Mouse (Mus musculus) E14TG2a.4 (cell line): ENCODE measurements around the gene Cxcl16.
A peak's percentile ranks its signal among the peaks of the same experiment; 100 is the strongest.

Experiments
- H3K27me3 ChIP-seq: 2 replicates; pipeline ENCODE4 v1.6.1; 2014; ENCODE audit warnings: low read length, control low read depth; ENCODE audit not compliant: insufficient read depth
- H3K36me3 ChIP-seq: 2 replicates; pipeline ENCODE4 v1.6.1; 2014; ENCODE audit warnings: low read length, control low read depth; ENCODE audit not compliant: insufficient read depth
- H3K4me1 ChIP-seq: replicated peaks from 2 replicates; pipeline ENCODE4 v1.6.1; 2014; ENCODE audit warnings: low read depth, low read length, control low read depth
- H3K4me3 ChIP-seq: replicated peaks from 2 replicates; pipeline ENCODE4 v1.5.1; 2014; ENCODE audit warnings: mild to moderate bottlenecking, low read length
- H3K9me3 ChIP-seq: 2 replicates; pipeline ENCODE4 v1.6.1; 2014; ENCODE audit warnings: low read length, control low read depth
- CTCF ChIP-seq: conservative IDR thresholded peaks from 2 replicates; pipeline ENCODE4 v1.5.1; 2014; ENCODE audit warnings: low read length
- NANOG ChIP-seq: IDR thresholded peaks from 2 replicates; pipeline ENCODE4 v1.6.1; 2014; ENCODE audit warnings: borderline replicate concordance, low read length, mixed read lengths
- POU5F1 ChIP-seq: IDR thresholded peaks from 2 replicates; pipeline ENCODE4 v1.6.1; 2014; ENCODE audit warnings: low read length, borderline replicate concordance

Cxcl16 gene

GRCm38 (mm10) chr11:70465211-70465610 is 5.4 kb upstream of the Cxcl16 start:
- H3K9me3 ChIP-seq = no peaks in the 10 kb centered on the region
- peak overlapping the region; percentile 73 for H3K4me3 ChIP-seq
- TF ChIP-seq CTCF (no peak), NANOG (no peak), POU5F1 (no peak)
- peaks cover 74% of the 10 kb centered on the region for H3K27me3 ChIP-seq
- H3K36me3 ChIP-seq = no peaks in the 10 kb centered on the region
- peaks cover 29% of the 10 kb centered on the region for H3K4me1 ChIP-seq

GRCm38 (mm10) chr11:70463970-70464369 is 4.2 kb upstream of the Cxcl16 start:
- H3K4me3 ChIP-seq = no peak overlapping the region
- no peaks in the 10 kb centered on the region for H3K36me3 ChIP-seq
- TF ChIP-seq NANOG (no peak), CTCF (no peak)
- H3K4me1 ChIP-seq = peaks cover 39% of the 10 kb centered on the region
- no peaks in the 10 kb centered on the region for H3K9me3 ChIP-seq
- peaks cover 86% of the 10 kb centered on the region for H3K27me3 ChIP-seq

GRCm38 (mm10) chr11:70458688-70459600 is 840 bp downstream of the Cxcl16 start, which contains the start of gene Zmynd15:
Gene Zmynd15, plus strand, starts transcription at chr11:70459433.
- TF ChIP-seq POU5F1 (no peak), NANOG (no peak), CTCF (no peak)
- Histone ChIP-seq H3K9me3 (no peaks in the 10 kb centered on the region), H3K27me3 (peaks cover 65% of the 10 kb centered on the region)

GRCm38 (mm10) chr11:70453261-70454044 is 6.3 kb downstream of the Cxcl16 start:
- peaks cover 22% of the 10 kb centered on the region for H3K4me1 ChIP-seq
- peaks cover 13% of the 10 kb centered on the region for H3K27me3 ChIP-seq
- H3K4me3 ChIP-seq = peak overlapping the region; percentile 95
- H3K9me3 ChIP-seq = no peaks in the 10 kb centered on the region
- H3K36me3 ChIP-seq = peaks cover 26% of the 10 kb centered on the region
- TF ChIP-seq POU5F1 (no peak), NANOG (no peak), CTCF (no peak)

More at GRCm38 (mm10) chr11:70458688-70459600, 840 bp downstream of the Cxcl16 start, which contains the start of gene Zmynd15:
- Histone ChIP-seq H3K4me1 (peaks cover 20% of the 10 kb centered on the region), H3K36me3 (peaks cover 14% of the 10 kb centered on the region), H3K4me3 (peak within 1 kb of the TSS; percentile 73)

GRCm38 (mm10) chr11:70451797-70452498 is 7.8 kb downstream of the Cxcl16 start, which contains the start of gene Med11:
Gene Med11, plus strand, starts transcription at chr11:70451919.
- Histone ChIP-seq H3K4me1 (peaks cover 22% of the 10 kb centered on the region), H3K4me3 (peak within 1 kb of the TSS; percentile 95), H3K36me3 (peaks cover 26% of the 10 kb centered on the region), H3K27me3 (peaks cover 5% of the 10 kb centered on the region; the same call in 1 of the 2 replicates), H3K9me3 (no peaks in the 10 kb centered on the region)
- TF ChIP-seq CTCF = peak; percentile 56
- TF ChIP-seq POU5F1 = no peak

- H3K36me3 ChIP-seq = peaks cover 26% of the 10 kb centered on the region
- H3K4me3 ChIP-seq = no peak overlapping the region
- H3K27me3 ChIP-seq = no peaks in the 10 kb centered on the region
- peaks cover 22% of the 10 kb centered on the region for H3K4me1 ChIP-seq
- TF ChIP-seq NANOG = no peak
- TF ChIP-seq POU5F1 = no peak
- no peak for TF ChIP-seq CTCF
- H3K9me3 ChIP-seq = no peaks in the 10 kb centered on the region
Observed at GRCm38 (mm10) chr11:70450926-70451325, 8.9 kb downstream of the Cxcl16 start.

GRCm38 (mm10) chr11:70447373-70447772 is 12.4 kb downstream of the Cxcl16 start:
- Histone ChIP-seq H3K27me3 (no peaks in the 10 kb centered on the region), H3K4me1 (peaks cover 9% of the 10 kb centered on the region), H3K4me3 (no peak overlapping the region), H3K36me3 (peaks cover 2% of the 10 kb centered on the region; the same call in 1 of the 2 replicates), H3K9me3 (no peaks in the 10 kb centered on the region)
- TF ChIP-seq NANOG (no peak), CTCF (no peak), POU5F1 (no peak)

GRCm38 (mm10) chr11:70446756-70447155 is 13.0 kb downstream of the Cxcl16 start:
- Histone ChIP-seq H3K36me3 (peaks cover 8% of the 10 kb centered on the region; the same call in 1 of the 2 replicates), H3K9me3 (no peaks in the 10 kb centered on the region), H3K27me3 (no peaks in the 10 kb centered on the region), H3K4me3 (no peak overlapping the region), H3K4me1 (peaks cover 7% of the 10 kb centered on the region)
- TF ChIP-seq CTCF (no peak), NANOG (no peak), POU5F1 (no peak)
